Mouse (Mus musculus) bone marrow macrophage, adult 2 months (primary cell): ENCODE measurements at regions not wholly inside any gene's neighbourhood (a gene's known extent, or its start where the extent isn't known, plus 50 kb on each side); places are given as distances from the start of the nearest gene placed in this dataset.

ENCODE experiments used
- CTCF ChIP-seq: IDR thresholded peaks from 2 replicates; pipeline ENCODE4 v1.5.1; 2012; ENCODE audit warnings: low read depth, mild to moderate bottlenecking, low read length, moderate library complexity
- POLR2A ChIP-seq: IDR thresholded peaks from 2 replicates; pipeline ENCODE4 v1.6.1; 2012; ENCODE audit warnings: mild to moderate bottlenecking, low read depth, low read length, borderline replicate concordance

- no peak for TF ChIP-seq CTCF
- TF ChIP-seq POLR2A = no peak
Measured at GRCm38 (mm10) chr10:98741398-98741797, 172.8 kb upstream of the Atp2b1 start.
